Mouse (Mus musculus): ENCODE data around the gene Grk6. TPM values are rescaled to one million over a fixed set of nuclear protein-coding genes. Genes with fewer than 3 reads are reported as not detected.
A peak's percentile ranks its signal among the peaks of the same experiment; 100 is the strongest.
"Not testable (repeated sequence)": the region's sequence is repeated elsewhere in the genome, so short reads cannot be mapped to it uniquely, and the experiment has no call there.

Gene Grk6
- polyA plus RNA-seq, 1 experiment from 2014 or later, result 58.5 TPM

- Histone ChIP-seq H3K4me3 (no peak overlapping the region), H3K9ac (replicated peaks) (no peak overlapping the region), H3K27ac (replicated peaks) (no peak overlapping the region), H3K36me3 (no peaks in the 10 kb centered on the region), H3K9me3 (no peaks in the 10 kb centered on the region), H3K4me1 (no peaks in the 10 kb centered on the region), H3K27me3 (no peaks in the 10 kb centered on the region), H3K4me2 (replicated peaks) (no peak overlapping the region)
- ATAC-seq (ENCODE audit: low FRiP score, low read depth), result no peak
- 79% methylated on average over 2 of the region's 2 CpGs for WGBS
These were observed 14.3 kb upstream of the Grk6 start for GRCm38 (mm10) chr13:55430566-55430965.

DNA sequence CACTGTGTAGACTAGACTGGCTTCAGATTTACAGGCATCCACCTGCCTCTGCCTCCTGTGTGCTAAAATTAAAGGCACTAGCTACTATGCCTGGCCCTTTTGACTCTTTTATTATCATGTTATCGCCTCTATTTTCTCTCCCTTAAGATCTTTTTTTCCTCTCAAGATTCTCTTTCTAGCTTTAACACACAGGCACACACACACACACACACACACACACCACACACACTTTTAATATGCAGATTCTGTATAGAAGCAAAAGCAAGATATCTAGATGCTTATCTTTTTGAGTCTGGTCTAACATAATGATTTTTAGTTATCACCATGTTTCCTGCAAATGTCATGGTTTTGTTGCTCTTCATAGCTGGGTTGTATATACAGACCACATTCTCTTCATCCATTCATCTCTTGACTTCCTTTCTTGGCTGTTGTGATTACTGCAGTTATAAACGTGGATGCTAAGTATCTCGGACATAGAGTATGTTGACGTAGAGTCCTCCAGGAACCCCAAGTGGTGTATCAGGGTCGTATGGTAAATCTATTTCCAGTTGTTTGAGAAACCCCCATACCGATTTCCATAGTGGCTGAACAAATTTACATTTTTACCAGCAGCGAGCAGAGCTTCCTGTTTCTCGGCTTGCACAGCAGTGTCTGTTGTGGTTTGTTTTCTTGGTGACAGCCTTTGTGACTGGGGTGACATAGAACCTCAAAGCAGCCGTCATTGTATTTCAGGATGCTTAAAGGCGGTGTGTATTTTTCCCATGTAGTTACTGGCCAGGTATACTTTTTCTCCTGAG is 12.8 kb upstream of the Grk6 start:
- no peak overlapping the region for H3K9ac ChIP-seq (replicated peaks)
- ATAC-seq (ENCODE audit: low FRiP score, low read depth), result no peak
- WGBS, result 83% methylated on average over 10 of the region's 10 CpGs

GRCm38 (mm10) chr13:55437111-55437629 is 7.7 kb upstream of the Grk6 start:
- not testable (repeated sequence) for H3K9ac ChIP-seq (replicated peaks); H3K4me3 ChIP-seq; H3K27me3 ChIP-seq; H3K9me3 ChIP-seq; ATAC-seq (ENCODE audit: low FRiP score, low read depth); H3K36me3 ChIP-seq; H3K27ac ChIP-seq (replicated peaks); H3K4me1 ChIP-seq; H3K4me2 ChIP-seq (replicated peaks)
- 86% methylated on average over 15 of the region's 15 CpGs for WGBS

More for the DNA sequence above, 12.8 kb upstream of the Grk6 start:
- no peaks in the 10 kb centered on the region for H3K27me3 ChIP-seq
- no peaks in the 10 kb centered on the region for H3K9me3 ChIP-seq
- H3K36me3 ChIP-seq, result no peaks in the 10 kb centered on the region
- no peaks in the 10 kb centered on the region for H3K4me1 ChIP-seq
- H3K27ac ChIP-seq (replicated peaks), result no peak overlapping the region
- H3K4me2 ChIP-seq (replicated peaks), result no peak overlapping the region
- no peak overlapping the region for H3K4me3 ChIP-seq

GRCm38 (mm10) chr13:55443799-55444285 is 1.0 kb upstream of the Grk6 start:
- peak overlapping the region; percentile 88 for H3K4me3 ChIP-seq
- H3K9me3 ChIP-seq, result no peaks in the 10 kb centered on the region
- H3K4me2 ChIP-seq (replicated peaks), result peak overlapping the region; percentile 74
- WGBS, result 50% methylated on average over 9 of the region's 9 CpGs
- peaks cover under 1% of the 10 kb centered on the region; the same call in 1 of the 2 replicates for H3K36me3 ChIP-seq
- H3K27me3 ChIP-seq, result no peaks in the 10 kb centered on the region
- H3K9ac ChIP-seq (replicated peaks), result peak overlapping the region; percentile 69
- peak overlapping the region; percentile 93 for H3K27ac ChIP-seq (replicated peaks)
- peaks cover 34% of the 10 kb centered on the region for H3K4me1 ChIP-seq
- no peak for ATAC-seq (ENCODE audit: low FRiP score, low read depth)

GRCm38 (mm10) chr13:55444286-55444936 is 461 bp upstream of the Grk6 start:
- peak overlapping the region; percentile 74 for H3K4me2 ChIP-seq (replicated peaks)
- H3K4me3 ChIP-seq, result peak overlapping the region; percentile 88
- no peaks in the 10 kb centered on the region for H3K27me3 ChIP-seq
- 2% methylated on average over 33 of the region's 33 CpGs for WGBS
- H3K36me3 ChIP-seq, result peaks cover 6% of the 10 kb centered on the region
- peak overlapping the region; percentile 93 for H3K27ac ChIP-seq (replicated peaks)
- H3K9me3 ChIP-seq, result no peaks in the 10 kb centered on the region
- peak overlapping the region; percentile 69 for H3K9ac ChIP-seq (replicated peaks)
- H3K4me1 ChIP-seq, result peaks cover 34% of the 10 kb centered on the region
- ATAC-seq (ENCODE audit: low FRiP score, low read depth), result peak; percentile 74

DNA sequence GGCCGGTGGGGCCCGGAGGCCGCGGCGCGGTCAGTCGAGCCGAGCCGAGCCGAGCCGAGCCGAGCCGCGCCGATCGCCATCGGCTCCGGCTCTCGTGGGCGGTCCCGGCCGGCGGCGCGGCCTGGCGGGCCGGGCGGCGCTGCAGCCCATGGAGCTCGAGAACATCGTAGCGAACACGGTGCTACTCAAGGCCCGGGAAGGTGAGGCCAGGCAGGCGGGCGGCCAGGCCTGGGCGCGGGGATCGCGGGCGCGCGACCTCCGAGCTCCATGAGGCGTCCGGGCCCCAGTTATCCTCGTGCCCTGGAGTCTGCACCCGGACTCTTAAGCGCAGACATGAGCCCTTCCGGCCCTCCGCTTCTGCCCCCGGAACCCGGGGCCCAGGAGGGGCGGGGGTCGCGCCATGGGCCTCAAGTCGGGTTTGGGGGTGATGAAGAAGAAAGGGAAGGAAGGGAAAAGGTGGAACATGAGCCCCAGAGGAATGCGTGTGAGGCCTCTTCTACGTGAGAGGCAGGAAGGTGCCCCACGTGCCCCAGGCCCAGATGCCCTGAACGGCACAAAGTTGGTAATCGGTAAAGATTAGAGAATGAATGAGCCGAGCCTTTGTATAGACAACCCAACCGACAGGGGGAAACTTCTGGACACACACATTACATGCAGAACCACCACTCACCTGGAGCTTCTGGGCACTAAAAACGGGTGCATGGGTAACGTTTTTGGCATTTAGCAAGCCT is 654 bp downstream of the Grk6 start:
- WGBS, result under 1% methylated on average over 66 of the region's 66 CpGs
- ATAC-seq (ENCODE audit: low FRiP score, low read depth), result peak; percentile 39

GRCm38 (mm10) chr13:55446483-55447105 is 1.7 kb downstream of the Grk6 start:
- Histone ChIP-seq H3K4me3 (peak overlapping the region; percentile 88), H3K27ac (replicated peaks) (no peak overlapping the region), H3K4me1 (peaks cover 34% of the 10 kb centered on the region), H3K9me3 (no peaks in the 10 kb centered on the region), H3K9ac (replicated peaks) (peak overlapping the region; percentile 97; the same call in 1 of the 2 replicates), H3K27me3 (no peaks in the 10 kb centered on the region), H3K4me2 (replicated peaks) (peak overlapping the region; percentile 90), H3K36me3 (peaks cover 28% of the 10 kb centered on the region)
- 84% methylated on average over 6 of the region's 6 CpGs for WGBS
- no peak for ATAC-seq (ENCODE audit: low FRiP score, low read depth)

More for the DNA sequence above, 654 bp downstream of the Grk6 start:
- peak overlapping the region; percentile 88 for H3K4me3 ChIP-seq
- H3K27me3 ChIP-seq, result no peaks in the 10 kb centered on the region
- peak overlapping the region; percentile 97 for H3K9ac ChIP-seq (replicated peaks)
- peak overlapping the region; percentile 93 for H3K27ac ChIP-seq (replicated peaks)
- peaks cover 17% of the 10 kb centered on the region for H3K36me3 ChIP-seq
- H3K9me3 ChIP-seq, result no peaks in the 10 kb centered on the region
- peaks cover 34% of the 10 kb centered on the region for H3K4me1 ChIP-seq
- H3K4me2 ChIP-seq (replicated peaks), result peak overlapping the region; percentile 90

- Histone ChIP-seq H3K4me3 (no peak overlapping the region), H3K4me2 (replicated peaks) (peak overlapping the region; percentile 90; the same call in 1 of the 2 replicates), H3K36me3 (peaks cover 37% of the 10 kb centered on the region), H3K9ac (replicated peaks) (0 out of 2 replicates have a peak overlapping the region, but pooled peaks have one; percentile 21), H3K27ac (replicated peaks) (no peak overlapping the region), H3K4me1 (peaks cover 34% of the 10 kb centered on the region), H3K9me3 (no peaks in the 10 kb centered on the region), H3K27me3 (no peaks in the 10 kb centered on the region)
- ATAC-seq (ENCODE audit: low FRiP score, low read depth), result no peak
- WGBS, result 64% methylated on average over 3 of the region's 3 CpGs
These were observed 2.7 kb downstream of the Grk6 start for GRCm38 (mm10) chr13:55447543-55447943.

- Histone ChIP-seq H3K27ac (replicated peaks) (no peak overlapping the region), H3K9me3 (no peaks in the 10 kb centered on the region), H3K4me1 (peaks cover 34% of the 10 kb centered on the region), H3K9ac (replicated peaks) (no peak overlapping the region), H3K36me3 (peaks cover 43% of the 10 kb centered on the region), H3K27me3 (no peaks in the 10 kb centered on the region), H3K4me2 (replicated peaks) (no peak overlapping the region), H3K4me3 (no peak overlapping the region)
- ATAC-seq (ENCODE audit: low FRiP score, low read depth), result no peak
- 94% methylated on average over 5 of the region's 5 CpGs for WGBS
These were observed 3.3 kb downstream of the Grk6 start for GRCm38 (mm10) chr13:55448131-55448530.

DNA sequence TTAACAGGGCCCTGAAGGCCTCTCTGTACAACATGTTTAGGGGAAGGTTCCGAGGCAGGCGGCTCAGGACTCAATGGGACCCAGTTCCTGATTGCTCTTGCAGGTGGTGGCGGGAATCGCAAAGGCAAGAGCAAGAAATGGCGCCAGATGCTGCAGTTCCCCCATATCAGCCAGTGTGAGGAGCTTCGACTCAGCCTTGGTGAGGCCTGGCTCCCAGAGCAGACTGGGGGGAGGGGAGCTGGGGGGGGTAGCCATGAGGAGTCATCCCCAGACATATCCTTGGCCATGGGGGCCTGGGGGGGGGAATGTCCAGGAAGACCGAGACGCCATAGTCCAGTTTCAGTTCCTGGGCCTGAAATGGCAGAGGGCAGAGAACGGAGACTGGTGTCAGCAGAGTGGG is 4.3 kb downstream of the Grk6 start:
- H3K4me1 ChIP-seq, result peaks cover 28% of the 10 kb centered on the region
- H3K9me3 ChIP-seq, result no peaks in the 10 kb centered on the region
- H3K27me3 ChIP-seq, result no peaks in the 10 kb centered on the region
- no peak overlapping the region for H3K4me3 ChIP-seq
- ATAC-seq (ENCODE audit: low FRiP score, low read depth), result no peak
- 95% methylated on average over 9 of the region's 9 CpGs for WGBS
- H3K27ac ChIP-seq (replicated peaks), result no peak overlapping the region
- H3K4me2 ChIP-seq (replicated peaks), result no peak overlapping the region
- no peak overlapping the region for H3K9ac ChIP-seq (replicated peaks)
- H3K36me3 ChIP-seq, result peaks cover 53% of the 10 kb centered on the region

- H3K4me1 ChIP-seq, result peaks cover 28% of the 10 kb centered on the region
- H3K4me3 ChIP-seq, result no peak overlapping the region
- no peak overlapping the region for H3K4me2 ChIP-seq (replicated peaks)
- H3K27me3 ChIP-seq, result no peaks in the 10 kb centered on the region
- no peaks in the 10 kb centered on the region for H3K9me3 ChIP-seq
- H3K27ac ChIP-seq (replicated peaks), result no peak overlapping the region
- peaks cover 60% of the 10 kb centered on the region for H3K36me3 ChIP-seq
- ATAC-seq (ENCODE audit: low FRiP score, low read depth), result no peak
- WGBS, result 92% methylated on average over 17 of the region's 17 CpGs
- H3K9ac ChIP-seq (replicated peaks), result no peak overlapping the region
These were observed 5.0 kb downstream of the Grk6 start for GRCm38 (mm10) chr13:55449679-55450441.

All from midbrain, embryonic 12.5 days (tissue).